Mouse (Mus musculus): ENCODE measurements at regions not wholly inside any gene's neighbourhood (a gene's known extent, or its start where the extent isn't known, plus 50 kb on each side); places are given as distances from the start of the nearest gene placed in this dataset.

DNA sequence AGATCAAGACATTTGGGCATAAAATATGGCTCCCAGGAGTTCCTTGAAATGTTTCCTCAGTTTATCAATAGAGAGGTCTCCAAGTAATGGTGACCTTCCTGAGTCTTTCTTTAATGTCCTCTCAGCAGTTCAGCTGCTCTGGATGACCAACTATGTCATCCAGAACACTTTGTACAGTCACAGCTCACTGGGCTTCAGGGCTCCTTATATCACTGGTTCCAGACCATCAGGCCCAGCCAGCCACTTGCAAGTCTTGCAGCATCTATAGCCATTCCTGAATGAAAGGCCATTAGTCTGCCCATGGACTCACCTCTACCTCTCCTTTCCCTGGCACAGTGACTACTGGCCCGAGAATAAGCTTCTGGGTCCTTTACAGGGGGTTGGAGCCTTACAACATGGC, 437.8 kb upstream of the Meis1 start:
- TF ChIP-seq CTCF (IDR thresholded peaks at IDR 0.05; ENCODE audit: low read depth) (no peak), EP300 (IDR thresholded peaks at IDR 0.05; ENCODE audit: low read depth) (no peak)

Measured in liver, embryonic 14.5 days (tissue).